Mouse (Mus musculus) intestine, embryonic 15.5 days (tissue): ENCODE measurements at regions not wholly inside any gene's neighbourhood (a gene's known extent, or its start where the extent isn't known, plus 50 kb on each side); places are given as distances from the start of the nearest gene placed in this dataset.

Experiments
- ATAC-seq: fragments of 200-750 bp; cut with Nextera tagmentation; 2 replicates; pipeline ENCODE4 v1.8.0; 2017; ENCODE audit warnings: moderate TSS enrichment, moderate library complexity
- H3K27ac ChIP-seq: fragments of 300-500 bp; sonication (generic); 2 replicates; pipeline ENCODE4 v1.5.1; 2015; ENCODE audit warnings: mild to moderate bottlenecking, inconsistent platforms
- H3K27me3 ChIP-seq: fragments of 300-500 bp; sonication (generic); replicated peaks from 2 replicates; pipeline ENCODE4 v1.6.1; 2015; ENCODE audit warnings: inconsistent platforms
- H3K36me3 ChIP-seq: fragments of 300-500 bp; sonication (generic); 2 replicates; pipeline ENCODE4 v1.6.1; 2015; ENCODE audit warnings: inconsistent platforms
- H3K4me1 ChIP-seq: fragments of 300-500 bp; sonication (generic); replicated peaks from 2 replicates; pipeline ENCODE4 v1.6.1; 2015; ENCODE audit warnings: inconsistent platforms
- H3K4me2 ChIP-seq: fragments of 300-500 bp; sonication (generic); replicated peaks from 2 replicates; pipeline ENCODE4 v1.6.1; 2015; ENCODE audit warnings: mild to moderate bottlenecking, inconsistent platforms
- H3K4me3 ChIP-seq: fragments of 300-500 bp; sonication (generic); replicated peaks from 2 replicates; pipeline ENCODE4 v1.5.1; 2015; ENCODE audit warnings: inconsistent platforms
- H3K9ac ChIP-seq: fragments of 300-500 bp; sonication (generic); 2 replicates; pipeline ENCODE4 v1.6.1; 2015; ENCODE audit warnings: inconsistent platforms
- H3K9me3 ChIP-seq: fragments of 300-500 bp; sonication (generic); 2 replicates; pipeline ENCODE4 v1.6.1; 2016; ENCODE audit warnings: inconsistent platforms
- WGBS: fragments of 180-500 bp; shearing (Covaris S2); methylation state at CpG from one replicate; pipeline ENCODE4 v1.1.7; 2015; 5-methylcytosine and 5-hydroxymethylcytosine counted together

DNA sequence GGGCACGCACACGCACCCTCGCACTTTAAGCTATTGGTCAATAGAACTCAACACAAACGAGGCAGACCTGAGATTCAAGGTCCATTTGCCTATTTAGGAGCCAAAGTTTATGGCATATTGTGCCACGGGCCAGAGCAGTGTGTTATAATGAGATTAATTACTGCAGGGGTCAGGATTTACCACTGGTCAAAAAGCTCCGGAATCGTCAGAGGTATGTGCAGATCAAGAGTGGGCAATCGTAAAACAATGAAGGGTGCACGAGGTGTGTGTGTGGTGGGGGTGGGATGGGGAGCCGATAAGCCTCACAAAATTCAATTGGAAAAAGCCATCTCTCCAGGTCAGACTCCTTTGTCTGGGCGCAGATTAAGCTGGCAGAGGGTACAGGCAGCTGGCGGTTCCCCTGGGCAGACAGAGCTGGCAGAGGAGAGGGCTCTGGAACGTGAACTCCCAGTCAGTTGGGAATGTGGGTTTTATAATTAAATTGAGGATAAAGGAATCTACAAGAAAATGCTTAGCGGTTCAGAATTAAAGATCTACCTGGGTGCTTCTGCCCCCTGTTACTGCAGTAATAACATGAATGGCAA, 97.4 kb upstream of the Itga6 start:
- H3K36me3 ChIP-seq: no peaks in the 10 kb centered on the region
- H3K27me3 ChIP-seq: no peaks in the 10 kb centered on the region
- WGBS: 70% methylated on average over 14 of the region's 14 CpGs
- H3K4me1 ChIP-seq: no peaks in the 10 kb centered on the region; the same call in 1 of the 2 replicates
- no peak overlapping the region for H3K9ac ChIP-seq
- H3K27ac ChIP-seq: no peak overlapping the region
- no peak overlapping the region for H3K4me3 ChIP-seq
- ATAC-seq: no peak
- no peaks in the 10 kb centered on the region for H3K9me3 ChIP-seq
- H3K4me2 ChIP-seq: no peak overlapping the region

DNA sequence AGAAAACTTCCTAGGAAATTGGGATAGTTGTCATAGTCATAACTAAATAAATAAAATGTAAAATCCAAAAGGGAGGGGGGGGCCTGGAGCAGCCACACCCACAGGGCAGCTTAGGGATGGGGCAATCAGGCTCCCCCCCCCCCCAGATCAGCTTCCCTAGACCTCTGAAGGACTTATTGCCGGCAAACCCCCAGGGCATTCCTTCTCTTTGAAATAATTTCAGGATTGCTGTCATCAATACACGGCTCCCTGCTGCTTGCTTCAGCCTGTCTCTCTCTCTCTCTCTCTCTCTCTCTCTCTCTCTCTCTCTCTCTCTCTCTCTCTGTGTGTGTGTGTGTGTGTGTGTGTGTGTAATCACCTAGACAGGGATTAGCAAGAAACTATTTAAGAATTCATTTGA, 93.8 kb upstream of the Itga6 start:
- H3K9me3 ChIP-seq: no peaks in the 10 kb centered on the region
- no peak overlapping the region for H3K4me3 ChIP-seq
- H3K4me2 ChIP-seq: no peak overlapping the region
- WGBS: 33% methylated on average over 2 of the region's 2 CpGs
- H3K36me3 ChIP-seq: no peaks in the 10 kb centered on the region
- H3K27ac ChIP-seq: no peak overlapping the region
- no peak overlapping the region for H3K9ac ChIP-seq
- H3K27me3 ChIP-seq: no peaks in the 10 kb centered on the region
- peaks cover 10% of the 10 kb centered on the region for H3K4me1 ChIP-seq
- no peak for ATAC-seq

DNA sequence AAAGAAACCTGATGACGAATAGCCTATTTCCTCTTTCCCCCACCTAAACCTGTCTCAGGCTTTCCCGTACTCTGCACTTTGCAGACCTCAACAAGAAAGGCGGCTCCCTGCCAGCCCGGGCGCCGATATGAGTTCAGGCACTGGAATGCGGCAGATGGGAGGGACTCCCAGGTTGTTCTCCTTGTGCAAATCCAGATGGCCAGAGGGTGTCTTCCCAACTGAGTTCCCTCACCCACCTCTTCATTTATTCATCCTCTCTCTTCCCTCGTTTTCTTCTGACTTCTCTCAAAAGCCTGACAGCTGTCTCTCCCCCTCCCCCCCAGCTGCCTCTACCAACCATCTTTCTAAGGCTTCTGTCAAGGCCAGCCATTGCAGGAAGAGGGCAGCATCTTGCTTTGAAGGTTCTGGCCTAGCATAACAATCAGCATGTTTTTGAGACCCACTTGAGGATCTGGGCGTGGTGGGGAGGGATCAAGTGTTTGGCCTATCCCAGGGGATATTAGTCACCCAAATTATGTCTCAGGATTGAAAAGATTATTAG, 93.1 kb upstream of the Itga6 start:
- Histone ChIP-seq H3K36me3 (no peaks in the 10 kb centered on the region), H3K27ac (no peak overlapping the region), H3K27me3 (no peaks in the 10 kb centered on the region), H3K9me3 (no peaks in the 10 kb centered on the region), H3K4me2 (no peak overlapping the region), H3K4me1 (peaks cover 10% of the 10 kb centered on the region), H3K9ac (no peak overlapping the region), H3K4me3 (no peak overlapping the region)
- 18% methylated on average over 9 of the region's 9 CpGs for WGBS
- no peak for ATAC-seq

DNA sequence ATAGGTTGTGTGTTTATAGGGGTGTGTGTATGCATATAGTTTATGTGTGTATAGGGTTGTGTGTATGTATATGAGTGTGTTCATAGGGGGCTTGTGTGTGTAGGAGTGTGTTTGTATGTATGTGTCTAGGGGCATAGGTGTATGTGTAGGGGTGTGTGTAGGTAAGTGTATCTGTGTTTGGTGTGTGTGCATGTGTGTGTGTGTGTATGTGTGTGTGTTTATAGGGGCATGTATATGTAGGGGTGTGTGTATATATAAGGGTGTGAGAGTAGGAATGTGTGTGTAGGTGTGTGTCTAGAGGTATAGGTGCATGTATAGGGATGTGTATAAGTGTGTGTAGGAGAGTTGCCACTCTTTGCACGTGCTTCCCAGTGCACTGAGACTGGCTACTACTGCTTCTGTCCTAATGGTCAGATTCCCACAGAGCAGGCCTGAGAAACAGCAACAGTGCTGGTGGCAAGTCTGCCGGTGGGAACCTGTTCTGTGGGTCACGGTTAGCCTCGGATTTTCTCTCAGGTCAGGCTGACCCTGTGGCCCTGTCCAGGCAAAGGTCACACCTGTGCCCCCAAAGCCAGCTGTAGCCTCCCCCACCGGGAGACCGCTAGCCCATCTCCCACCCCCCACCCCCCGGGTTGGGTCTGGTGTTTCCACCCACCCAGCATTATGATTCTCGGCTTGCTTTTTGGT, 90.5 kb upstream of the Itga6 start:
- Histone ChIP-seq H3K27me3 (no peaks in the 10 kb centered on the region), H3K27ac (no peak overlapping the region), H3K4me3 (no peak overlapping the region), H3K36me3 (no peaks in the 10 kb centered on the region), H3K4me2 (no peak overlapping the region), H3K9ac (no peak overlapping the region), H3K9me3 (no peaks in the 10 kb centered on the region), H3K4me1 (peaks cover 10% of the 10 kb centered on the region)
- ATAC-seq: peak; percentile 43; the same call in 1 of the 2 replicates
- 41% methylated on average over 8 of the region's 8 CpGs for WGBS

DNA sequence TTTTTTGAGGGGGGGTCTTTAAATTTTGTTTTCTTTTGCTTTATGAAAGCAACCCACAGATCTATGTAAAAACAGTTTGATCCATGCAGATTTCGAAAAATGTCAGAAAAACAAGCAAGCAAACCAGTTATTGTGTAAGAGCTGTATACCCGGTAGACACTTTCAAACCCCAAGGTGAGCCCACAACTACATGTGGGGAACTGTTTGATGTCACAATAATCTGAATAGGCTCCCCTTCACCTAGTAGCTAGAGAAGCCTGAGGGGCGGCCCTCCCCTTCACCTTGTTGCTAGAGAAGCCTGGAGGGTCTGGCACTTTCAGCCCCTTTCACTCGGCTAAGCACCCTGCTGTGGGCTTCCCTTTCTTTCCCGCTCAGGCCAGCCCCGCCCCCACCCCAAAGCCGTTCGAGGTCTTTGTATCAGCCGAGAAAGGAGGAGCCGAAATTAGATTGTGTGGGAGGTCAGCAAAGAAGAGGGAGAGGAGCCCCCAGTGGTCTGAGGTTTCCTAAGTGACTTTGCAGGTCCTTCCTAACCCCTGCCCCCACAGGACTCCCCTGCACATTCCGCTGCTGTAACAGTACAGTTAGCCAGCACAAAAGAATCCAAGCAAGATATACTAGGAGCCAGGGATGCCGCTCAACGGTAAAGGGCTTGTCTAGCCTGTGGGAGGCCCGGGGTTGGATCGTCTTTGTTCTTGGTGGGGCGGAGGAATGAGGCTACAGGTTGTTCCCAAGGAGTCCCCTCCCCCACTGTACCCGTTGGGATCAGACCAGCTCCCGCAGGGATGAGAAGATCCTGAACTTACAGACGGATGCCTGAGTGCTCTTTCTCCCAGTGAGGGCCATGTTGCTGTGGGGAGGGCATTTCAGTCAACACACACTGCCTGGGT, 89.7 kb upstream of the Itga6 start:
- peak; percentile 56 for ATAC-seq
- H3K9ac ChIP-seq: peak overlapping the region; percentile 42

DNA sequence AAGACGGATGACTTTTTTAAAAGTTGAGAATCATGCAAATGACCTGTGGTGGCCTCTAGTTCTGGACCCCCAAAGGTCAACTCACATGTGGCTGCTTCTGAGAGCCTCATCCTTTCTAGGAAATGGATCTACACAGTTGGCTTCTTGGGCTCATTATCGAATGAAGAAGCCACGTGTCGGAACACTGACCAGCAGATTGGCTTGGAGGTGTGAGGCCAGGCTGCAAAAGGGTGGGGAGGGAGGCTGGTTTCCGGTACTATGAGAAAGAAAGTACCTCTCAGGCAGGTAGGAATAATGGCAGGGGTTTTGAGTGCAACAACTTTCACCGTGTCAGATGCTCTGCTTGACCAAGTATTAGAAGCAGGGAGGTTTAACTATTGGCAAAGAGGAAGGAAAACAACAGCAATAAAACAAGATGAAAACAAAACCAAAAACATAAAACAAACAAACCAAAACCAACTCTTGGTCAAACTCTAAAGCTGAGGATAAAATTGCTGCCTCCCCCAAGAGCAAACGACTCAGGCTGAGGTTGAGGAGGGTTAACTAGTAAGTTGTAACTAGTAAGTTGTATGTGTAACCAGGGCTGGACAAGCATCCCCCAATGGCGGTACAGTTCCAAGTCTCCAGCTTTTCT, 88.7 kb upstream of the Itga6 start:
- WGBS: 69% methylated on average over 8 of the region's 8 CpGs
- Histone ChIP-seq H3K27me3 (no peaks in the 10 kb centered on the region), H3K9me3 (no peaks in the 10 kb centered on the region), H3K4me1 (peaks cover 10% of the 10 kb centered on the region), H3K9ac (no peak overlapping the region), H3K36me3 (no peaks in the 10 kb centered on the region), H3K4me3 (no peak overlapping the region), H3K4me2 (no peak overlapping the region), H3K27ac (no peak overlapping the region)
- ATAC-seq: no peak

More for the DNA sequence above, 89.7 kb upstream of the Itga6 start:
- Histone ChIP-seq H3K9me3 (no peaks in the 10 kb centered on the region), H3K27me3 (no peaks in the 10 kb centered on the region), H3K36me3 (no peaks in the 10 kb centered on the region), H3K4me1 (peaks cover 10% of the 10 kb centered on the region), H3K4me3 (peak overlapping the region; percentile 26), H3K4me2 (peak overlapping the region; percentile 66), H3K27ac (no peak overlapping the region)
- whole genome bisulfite sequencing: 7% methylated on average over 19 of the region's 19 CpGs

DNA sequence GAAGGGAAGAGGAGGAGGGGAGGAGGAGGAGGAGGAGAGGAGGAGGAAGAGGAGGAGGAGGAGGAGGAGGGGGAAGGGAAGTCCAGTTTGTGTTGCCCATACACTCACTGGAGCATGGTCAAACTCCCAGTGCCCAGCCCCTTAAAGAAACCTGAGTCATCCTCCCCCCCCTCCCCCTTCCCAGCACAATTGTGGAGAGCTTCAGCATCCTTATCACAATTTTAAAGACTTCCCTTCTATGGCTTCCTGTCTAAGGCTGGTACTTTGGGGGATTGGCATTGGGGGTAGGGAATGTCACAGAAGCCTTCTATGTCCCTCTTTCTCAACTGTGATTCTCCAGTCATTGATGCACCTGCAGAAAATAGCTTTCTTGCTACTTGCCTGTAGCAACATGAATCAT, 84.0 kb upstream of the Itga6 start:
- Histone ChIP-seq H3K27ac (no peak overlapping the region), H3K4me1 (no peaks in the 10 kb centered on the region), H3K4me2 (no peak overlapping the region), H3K4me3 (no peak overlapping the region), H3K27me3 (no peaks in the 10 kb centered on the region), H3K9ac (no peak overlapping the region), H3K36me3 (no peaks in the 10 kb centered on the region), H3K9me3 (no peaks in the 10 kb centered on the region)
- no peak for ATAC-seq

DNA sequence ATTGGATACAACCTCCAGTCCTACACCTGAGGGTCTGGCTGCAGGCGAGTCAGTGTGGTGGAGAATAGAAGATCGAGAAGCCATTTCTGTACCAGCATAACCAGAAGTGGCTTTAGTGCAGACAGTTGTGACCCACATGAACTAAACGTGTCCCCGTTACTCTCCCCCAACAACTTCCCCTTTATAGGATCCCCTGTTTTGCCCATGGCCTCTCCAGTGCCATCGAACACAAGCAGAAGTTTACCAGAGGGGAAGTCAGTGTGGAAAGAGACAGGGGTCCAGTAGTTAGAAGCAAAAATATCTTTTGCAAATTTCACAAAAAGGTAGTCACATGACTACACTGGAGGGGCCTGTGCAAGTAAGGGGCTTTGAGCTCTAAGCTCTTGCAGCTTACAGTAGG, 83.4 kb upstream of the Itga6 start:
- no peaks in the 10 kb centered on the region for H3K9me3 ChIP-seq
- H3K4me3 ChIP-seq: no peak overlapping the region
- no peaks in the 10 kb centered on the region for H3K4me1 ChIP-seq
- H3K27me3 ChIP-seq: no peaks in the 10 kb centered on the region
- 83% methylated on average over 5 of the region's 5 CpGs for WGBS
- no peak overlapping the region for H3K27ac ChIP-seq
- no peak overlapping the region for H3K9ac ChIP-seq
- no peak overlapping the region for H3K4me2 ChIP-seq
- H3K36me3 ChIP-seq: no peaks in the 10 kb centered on the region
- no peak for ATAC-seq

DNA sequence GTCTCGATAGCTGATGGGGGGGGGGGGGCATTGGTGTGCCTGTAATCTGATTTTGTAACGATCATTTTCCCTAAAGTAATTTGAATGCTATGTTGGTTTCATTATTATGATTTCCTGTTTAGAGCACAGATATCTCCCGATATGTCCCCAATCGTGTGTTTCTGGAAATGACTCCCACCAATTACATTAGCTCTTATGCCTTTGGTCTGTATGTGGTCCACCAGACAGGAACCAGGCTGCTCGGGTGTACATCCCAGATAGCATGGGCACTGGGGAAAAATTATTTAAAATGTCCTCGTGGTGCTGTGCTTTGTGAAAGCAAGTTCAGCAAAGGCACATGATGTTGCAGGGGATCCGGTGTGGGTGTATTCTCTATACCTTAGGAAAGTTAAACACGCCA, 82.0 kb upstream of the Itga6 start:
- 74% methylated on average over 8 of the region's 8 CpGs for whole genome bisulfite sequencing
- H3K9ac ChIP-seq: no peak overlapping the region
- no peaks in the 10 kb centered on the region for H3K27me3 ChIP-seq
- H3K4me1 ChIP-seq: no peaks in the 10 kb centered on the region
- H3K27ac ChIP-seq: no peak overlapping the region
- no peaks in the 10 kb centered on the region for H3K9me3 ChIP-seq
- no peak overlapping the region for H3K4me3 ChIP-seq
- H3K36me3 ChIP-seq: no peaks in the 10 kb centered on the region
- ATAC-seq: no peak
- H3K4me2 ChIP-seq: no peak overlapping the region

DNA sequence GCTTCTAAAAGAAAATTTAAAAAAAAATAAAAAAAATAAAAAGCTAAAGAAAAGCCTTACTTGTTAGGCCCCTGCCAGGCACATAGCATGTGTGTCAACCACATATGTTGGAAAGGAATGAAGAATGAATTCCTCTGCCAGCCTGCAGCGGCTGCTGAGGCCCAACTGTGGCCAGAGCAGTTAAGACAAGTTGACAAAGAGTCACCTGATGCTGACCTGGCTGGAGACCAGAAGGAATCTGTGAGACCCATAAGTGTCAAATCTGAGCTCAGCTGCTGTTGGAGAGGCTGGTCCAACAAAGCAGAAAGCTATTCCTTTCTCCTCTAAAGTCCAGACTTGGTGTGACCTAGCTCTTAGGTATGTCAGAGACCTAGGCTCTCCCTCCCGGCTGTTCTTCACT, 78.5 kb upstream of the Itga6 start:
- Histone ChIP-seq H3K4me3 (no peak overlapping the region), H3K27ac (no peak overlapping the region), H3K4me1 (no peaks in the 10 kb centered on the region), H3K9ac (no peak overlapping the region), H3K4me2 (no peak overlapping the region), H3K27me3 (no peaks in the 10 kb centered on the region), H3K36me3 (no peaks in the 10 kb centered on the region), H3K9me3 (no peaks in the 10 kb centered on the region)
- WGBS: 81% methylated on average over 2 of the region's 2 CpGs
- no peak for ATAC-seq

DNA sequence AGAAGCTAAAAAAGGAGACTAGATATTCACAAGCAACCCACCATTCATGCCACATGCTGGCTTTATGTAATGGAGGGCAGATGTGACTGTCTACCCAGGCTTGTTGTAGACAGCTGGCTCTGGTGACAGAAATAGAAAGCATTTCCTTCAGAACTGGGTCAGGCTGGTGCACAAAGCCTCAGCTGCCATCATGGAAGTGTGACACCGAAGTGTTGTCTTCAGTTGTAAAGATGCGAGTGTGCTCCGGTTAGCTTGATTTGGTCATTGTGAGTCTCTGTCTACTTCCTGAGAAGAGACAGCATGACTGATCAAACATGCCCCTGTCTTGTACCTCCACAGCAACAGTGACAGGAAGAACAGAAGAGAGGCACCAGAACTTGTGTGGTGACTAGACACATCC, 77.7 kb upstream of the Itga6 start:
- Histone ChIP-seq H3K9me3 (no peaks in the 10 kb centered on the region), H3K4me1 (no peaks in the 10 kb centered on the region), H3K27me3 (no peaks in the 10 kb centered on the region), H3K36me3 (no peaks in the 10 kb centered on the region), H3K4me3 (no peak overlapping the region), H3K9ac (no peak overlapping the region), H3K27ac (no peak overlapping the region), H3K4me2 (no peak overlapping the region)
- WGBS: 94% methylated on average over 3 of the region's 3 CpGs
- ATAC-seq: no peak

DNA sequence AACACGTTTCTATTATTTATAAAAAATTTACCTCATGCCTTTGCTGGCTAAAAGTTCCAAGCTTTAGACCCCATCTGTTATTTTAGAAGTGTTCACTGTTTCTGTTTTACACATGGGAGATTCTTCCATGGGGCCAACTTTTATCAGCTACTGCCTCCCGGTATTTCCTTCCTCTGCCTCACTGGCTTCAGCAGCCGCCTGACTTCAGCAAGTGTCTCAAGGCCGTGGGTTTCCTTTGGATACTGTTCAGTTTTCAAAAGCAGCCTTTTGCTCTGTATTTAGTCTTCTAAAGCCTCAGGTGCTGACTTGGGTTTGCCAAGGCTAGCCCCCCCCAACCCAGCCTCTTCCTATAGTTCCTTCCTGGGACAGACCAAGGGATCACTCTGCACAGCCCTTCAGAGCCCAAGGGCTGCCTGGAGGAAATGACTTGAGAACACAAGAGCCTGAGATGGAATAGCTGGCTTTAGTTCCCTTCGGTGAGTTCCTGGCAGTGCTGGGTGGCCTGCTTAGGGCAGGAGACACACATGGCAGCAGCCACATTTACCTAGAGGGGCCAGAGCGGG, 75.1 kb upstream of the Itga6 start:
- 87% methylated on average over 6 of the region's 6 CpGs for WGBS
- Histone ChIP-seq H3K9me3 (no peaks in the 10 kb centered on the region), H3K4me3 (no peak overlapping the region), H3K36me3 (no peaks in the 10 kb centered on the region), H3K27ac (peak overlapping the region; percentile 34; the same call in 1 of the 2 replicates), H3K27me3 (no peaks in the 10 kb centered on the region), H3K9ac (no peak overlapping the region), H3K4me2 (no peak overlapping the region), H3K4me1 (no peaks in the 10 kb centered on the region)
- no peak for ATAC-seq
